Comparison of ENCODE assay signal across 22 mouse cellular contexts in genomic region chr1:68859480-68859879, GRCm38 (mm10).
DNase-seq lines count a peak whose midpoint lies in the region; ATAC-seq lines count a peak whose summit lies in the region.
"Had no signal": no experiment of that assay in that cellular context is flagged by ENCODE, and none has a peak within 500 bp of the region (broad histone marks: within the 10 kb centered on the region; RNA-seq: fewer than 3 reads in every experiment).

No protein-coding gene starts in this region.

- no peak overlapping the region for H3K9ac ChIP-seq in hindbrain, embryonic 14.5 days
- no peak overlapping the region for H3K9ac ChIP-seq in hindbrain, embryonic 12.5 days
- no peak overlapping the region for H3K9ac ChIP-seq in heart, embryonic 12.5 days
- H3K9ac ChIP-seq: embryonic facial prominence, embryonic 13.5 days; hindbrain, embryonic 15.5 days; limb, embryonic 12.5 days; liver, embryonic 12.5 days had no signal

- H3K27me3 ChIP-seq in hindbrain, embryonic 14.5 days (ENCODE audit: control insufficient read depth, insufficient read depth, low read length): no peaks in the 10 kb centered on the region
- no peaks in the 10 kb centered on the region for H3K27me3 ChIP-seq in hindbrain, embryonic 12.5 days
- H3K27me3 ChIP-seq in heart, embryonic 12.5 days (replicated peaks): no peaks in the 10 kb centered on the region
- H3K27me3 ChIP-seq: embryonic facial prominence, embryonic 13.5 days; hindbrain, embryonic 15.5 days; limb, embryonic 12.5 days; liver, embryonic 12.5 days had no signal

- no peaks in the 10 kb centered on the region for H3K36me3 ChIP-seq in hindbrain, embryonic 14.5 days (replicated peaks; ENCODE audit: control insufficient read depth, insufficient read depth)
- H3K36me3 ChIP-seq in hindbrain, embryonic 12.5 days: no peaks in the 10 kb centered on the region
- H3K36me3 ChIP-seq in heart, embryonic 12.5 days: no peaks in the 10 kb centered on the region
- H3K36me3 ChIP-seq: embryonic facial prominence, embryonic 13.5 days; G1E; heart, embryonic 10.5 days; hindbrain, embryonic 15.5 days; limb, embryonic 12.5 days; liver, embryonic 12.5 days had no signal

- H3K27ac ChIP-seq in hindbrain, embryonic 14.5 days: no peak overlapping the region
- H3K27ac ChIP-seq in hindbrain, embryonic 12.5 days: no peak overlapping the region
- no peak overlapping the region for H3K27ac ChIP-seq in heart, embryonic 12.5 days (ENCODE audit: poor library complexity, severe bottlenecking)
- H3K27ac ChIP-seq: embryonic facial prominence, embryonic 13.5 days; heart, embryonic 10.5 days; hindbrain, embryonic 15.5 days; left cerebral cortex, adult 2 months; limb, embryonic 12.5 days; liver, embryonic 12.5 days had no signal

- no peaks in the 10 kb centered on the region for H3K9me3 ChIP-seq in hindbrain, embryonic 14.5 days (ENCODE audit: control insufficient read depth, low read length)
- H3K9me3 ChIP-seq in hindbrain, embryonic 12.5 days (replicated peaks): no peaks in the 10 kb centered on the region
- H3K9me3 ChIP-seq in heart, embryonic 12.5 days (replicated peaks): no peaks in the 10 kb centered on the region
- H3K9me3 ChIP-seq: embryonic facial prominence, embryonic 13.5 days; G1E; heart, embryonic 10.5 days; hindbrain, embryonic 15.5 days; limb, embryonic 12.5 days; liver, embryonic 12.5 days had no signal

- no peak overlapping the region for H3K4me3 ChIP-seq in hindbrain, embryonic 14.5 days (replicated peaks; ENCODE audit: low read length)
- no peak overlapping the region for H3K4me3 ChIP-seq in hindbrain, embryonic 12.5 days
- H3K4me3 ChIP-seq in heart, embryonic 12.5 days: no peak overlapping the region
- H3K4me3 ChIP-seq: embryonic facial prominence, embryonic 13.5 days; heart, embryonic 10.5 days; hindbrain, embryonic 15.5 days; left cerebral cortex, adult 2 months; limb, embryonic 12.5 days; liver, embryonic 12.5 days had no signal

- ATAC-seq in hindbrain, embryonic 14.5 days (ENCODE audit: low FRiP score): 0 out of 2 replicates have a peak, but pooled peaks have one; percentile 17
- no peak for ATAC-seq in hindbrain, embryonic 12.5 days (ENCODE audit: low FRiP score)
- peak; percentile 58 for ATAC-seq in cerebellum, adult (ENCODE audit: insufficient number of reproducible peaks, low FRiP score, low TSS enrichment)
- ATAC-seq in megakaryocyte progenitor cell, adult 5-6 weeks (replicated peaks; ENCODE audit: poor library complexity): no peak
- no peak for ATAC-seq in heart, embryonic 12.5 days (ENCODE audit: insufficient number of reproducible peaks, low FRiP score)
- ATAC-seq: liver, embryonic 12.5 days had no signal

- 84% methylated on average over 4 of the region's 4 CpGs for WGBS in hindbrain, embryonic 14.5 days
- 93% methylated on average over 4 of the region's 4 CpGs for WGBS in hindbrain, embryonic 12.5 days
- 93% methylated on average over 4 of the region's 4 CpGs for WGBS in heart, embryonic 12.5 days

- DNase-seq in hindbrain, embryonic 14.5 days (ENCODE audit: low spot score): no peak
- DNase-seq in kidney, postnatal 36 days: peak; percentile 3 to 5
- DNase-seq in kidney, adult 11 months: no peak
- DNase-seq in cerebellum, adult 9-11 months: peak; percentile 16
- DNase-seq: adrenal gland, postnatal 36 days; heart, postnatal 10 days; kidney, adult 9 months; layer of hippocampus, adult 9-11 months; lung, adult 2 months; lung, postnatal 36 days; thymus, postnatal 14 days had no signal

- 0 out of 2 replicates have a peak, but pooled peaks cover 3% of the 10 kb centered on the region for H3K4me1 ChIP-seq in hindbrain, embryonic 14.5 days (replicated peaks; ENCODE audit: control insufficient read depth, insufficient read depth, low read length)
- no peaks in the 10 kb centered on the region for H3K4me1 ChIP-seq in hindbrain, embryonic 12.5 days
- no peaks in the 10 kb centered on the region for H3K4me1 ChIP-seq in heart, embryonic 12.5 days (replicated peaks)
- H3K4me1 ChIP-seq: embryonic facial prominence, embryonic 13.5 days; heart, embryonic 10.5 days; hindbrain, embryonic 15.5 days; limb, embryonic 12.5 days; liver, embryonic 12.5 days had no signal

- no peak overlapping the region for H3K4me2 ChIP-seq in hindbrain, embryonic 14.5 days (replicated peaks)
- H3K4me2 ChIP-seq in hindbrain, embryonic 12.5 days (replicated peaks): no peak overlapping the region
- H3K4me2 ChIP-seq in heart, embryonic 12.5 days: no peak overlapping the region
- H3K4me2 ChIP-seq: embryonic facial prominence, embryonic 13.5 days; hindbrain, embryonic 15.5 days; limb, embryonic 12.5 days; liver, embryonic 12.5 days had no signal

Comparison
In these comparisons a context has a peak if more than half of its experiments do, and no peak if none do; other contexts are left out.
1. ATAC-seq: peak in hindbrain, embryonic 14.5 days (single experiment) and cerebellum, adult (single experiment); none in hindbrain, embryonic 12.5 days (single experiment), megakaryocyte progenitor cell, adult 5-6 weeks (single experiment) and heart, embryonic 12.5 days (single experiment).
2. DNase-seq: peak in kidney, postnatal 36 days (2 of 2) and cerebellum, adult 9-11 months (single experiment); none in hindbrain, embryonic 14.5 days (single experiment) and kidney, adult 11 months (single experiment).